Mouse (Mus musculus): ENCODE data around the gene Kit. TPM values are rescaled to one million over a fixed set of nuclear protein-coding genes. Genes with fewer than 3 reads are reported as not detected.

Kit gene
- polyA plus RNA-seq, 1 experiment from 2014 or later, result 11.2 TPM

DNA sequence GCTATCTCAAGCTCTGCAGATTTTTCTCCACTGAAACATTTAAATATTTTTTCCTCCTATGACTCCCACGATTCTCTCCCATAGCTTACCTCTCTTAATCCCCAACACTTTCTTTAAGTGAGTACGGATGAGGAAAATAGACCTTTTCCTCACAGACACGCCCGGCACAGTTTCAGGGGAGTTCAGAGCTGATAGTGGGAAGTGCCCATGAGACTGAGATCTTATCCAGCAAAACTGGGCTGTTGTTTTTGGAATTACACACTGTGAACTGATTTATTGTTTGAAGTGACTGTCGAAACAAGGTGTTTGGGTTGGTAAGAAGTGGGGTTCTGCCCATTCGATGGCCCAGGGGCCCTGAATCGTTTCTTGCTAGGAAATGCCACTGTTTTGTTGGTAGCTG lies 124.4 kb downstream of the Kit start:
- Histone ChIP-seq H3K27ac (ENCODE audit: low read depth, low read length) (no peak overlapping the region), H3K9me3 (replicated peaks; ENCODE audit: control insufficient read depth, low read length) (0 out of 2 replicates have a peak, but pooled peaks cover 6% of the 10 kb centered on the region), H3K9ac (ENCODE audit: low read depth, low read length) (no peak overlapping the region), H3K4me3 (ENCODE audit: low read depth, low read length) (no peak overlapping the region), H3K36me3 (ENCODE audit: control insufficient read depth, insufficient read depth, low read length) (no peaks in the 10 kb centered on the region), H3K4me2 (no peak overlapping the region), H3K4me1 (ENCODE audit: control insufficient read depth, insufficient read depth, low read length) (no peaks in the 10 kb centered on the region), H3K27me3 (ENCODE audit: control insufficient read depth, insufficient read depth, low read length) (no peaks in the 10 kb centered on the region)
- WGBS (ENCODE audit: insufficient replicate concordance), result 65% methylated on average over 7 of the region's 7 CpGs
- no peak for ATAC-seq (replicated peaks; ENCODE audit: insufficient number of reproducible peaks, low FRiP score, low TSS enrichment)

DNA sequence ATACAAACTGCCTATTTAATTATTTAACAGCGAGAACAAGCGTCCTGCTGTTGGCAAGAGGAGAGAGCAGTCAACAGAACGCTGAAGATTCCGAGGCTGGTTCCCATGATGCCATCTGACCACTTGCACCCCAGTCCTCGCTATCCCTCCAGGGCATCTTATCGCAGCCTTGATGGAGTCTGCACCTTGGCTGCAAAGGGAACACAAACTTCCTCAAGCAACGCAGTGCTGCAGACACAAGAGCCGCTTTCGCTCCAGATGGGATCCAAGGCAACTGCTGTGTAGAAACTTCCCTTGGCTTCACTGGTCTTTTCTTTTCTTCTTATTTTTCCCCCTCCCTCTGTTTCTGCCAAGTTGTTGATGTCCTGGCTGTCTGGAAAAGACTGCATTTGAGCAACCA lies 124.8 kb downstream of the Kit start:
- H3K4me3 ChIP-seq (ENCODE audit: low read depth, low read length), result no peak overlapping the region
- no peaks in the 10 kb centered on the region for H3K4me1 ChIP-seq (ENCODE audit: control insufficient read depth, insufficient read depth, low read length)
- no peaks in the 10 kb centered on the region for H3K27me3 ChIP-seq (ENCODE audit: control insufficient read depth, insufficient read depth, low read length)
- no peak overlapping the region for H3K4me2 ChIP-seq
- no peaks in the 10 kb centered on the region for H3K36me3 ChIP-seq (ENCODE audit: control insufficient read depth, insufficient read depth, low read length)
- no peak overlapping the region for H3K9ac ChIP-seq (ENCODE audit: low read depth, low read length)
- H3K27ac ChIP-seq (ENCODE audit: low read depth, low read length), result no peak overlapping the region
- 0 out of 2 replicates have a peak, but pooled peaks cover 6% of the 10 kb centered on the region for H3K9me3 ChIP-seq (replicated peaks; ENCODE audit: control insufficient read depth, low read length)
- no peak for ATAC-seq (replicated peaks; ENCODE audit: insufficient number of reproducible peaks, low FRiP score, low TSS enrichment)
- WGBS (ENCODE audit: insufficient replicate concordance), result 78% methylated on average over 9 of the region's 9 CpGs

DNA sequence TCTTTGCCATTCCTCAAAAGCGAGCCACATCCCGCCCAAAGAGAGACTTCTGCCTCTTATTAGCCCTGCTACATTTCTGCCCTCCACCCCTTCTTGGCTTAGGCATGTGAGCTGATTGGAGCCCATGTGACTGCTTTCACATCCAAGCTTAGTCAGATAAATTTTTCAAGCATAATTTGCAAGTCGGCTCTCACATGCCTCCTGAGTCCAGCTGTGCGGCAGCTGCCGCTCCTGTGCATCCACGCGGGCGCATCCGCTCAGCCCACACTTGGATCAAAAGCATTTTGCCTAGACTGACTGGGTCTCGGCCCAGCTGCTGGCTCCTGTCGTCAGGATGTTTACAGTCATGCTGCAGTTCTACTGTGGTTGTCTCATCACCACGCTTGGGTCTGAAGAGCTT lies 126.9 kb downstream of the Kit start:
- Histone ChIP-seq H3K27me3 (ENCODE audit: control insufficient read depth, insufficient read depth, low read length) (no peaks in the 10 kb centered on the region), H3K9me3 (replicated peaks; ENCODE audit: control insufficient read depth, low read length) (0 out of 2 replicates have a peak, but pooled peaks cover 6% of the 10 kb centered on the region), H3K9ac (ENCODE audit: low read depth, low read length) (no peak overlapping the region), H3K4me1 (ENCODE audit: control insufficient read depth, insufficient read depth, low read length) (no peaks in the 10 kb centered on the region), H3K36me3 (ENCODE audit: control insufficient read depth, insufficient read depth, low read length) (no peaks in the 10 kb centered on the region), H3K4me3 (ENCODE audit: low read depth, low read length) (no peak overlapping the region), H3K27ac (ENCODE audit: low read depth, low read length) (no peak overlapping the region), H3K4me2 (no peak overlapping the region)
- 75% methylated on average over 12 of the region's 12 CpGs for WGBS (ENCODE audit: insufficient replicate concordance)
- no peak for ATAC-seq (replicated peaks; ENCODE audit: insufficient number of reproducible peaks, low FRiP score, low TSS enrichment)

DNA sequence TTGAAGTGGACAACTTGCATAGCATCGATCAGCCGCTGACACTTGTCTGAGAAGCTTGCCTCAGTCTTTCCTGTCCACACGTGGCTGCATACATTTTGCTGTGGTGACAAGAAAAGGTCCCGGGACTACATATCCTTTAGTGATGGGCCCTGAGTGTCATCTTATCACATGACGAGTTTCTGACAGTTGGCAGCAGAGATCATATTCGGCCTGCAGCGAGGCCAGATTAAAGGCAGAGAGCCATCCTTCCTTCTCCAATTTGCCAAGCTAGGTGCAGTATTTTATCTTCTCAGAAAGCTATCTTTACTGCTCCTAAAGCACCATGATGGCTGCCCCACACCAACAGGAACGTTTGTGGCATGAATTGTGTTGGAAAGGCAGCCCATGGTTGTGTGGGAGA lies 127.4 kb downstream of the Kit start:
- no peak for ATAC-seq (replicated peaks; ENCODE audit: insufficient number of reproducible peaks, low FRiP score, low TSS enrichment)
- Histone ChIP-seq H3K4me3 (ENCODE audit: low read depth, low read length) (no peak overlapping the region), H3K9ac (ENCODE audit: low read depth, low read length) (no peak overlapping the region), H3K27me3 (ENCODE audit: control insufficient read depth, insufficient read depth, low read length) (no peaks in the 10 kb centered on the region), H3K9me3 (replicated peaks; ENCODE audit: control insufficient read depth, low read length) (0 out of 2 replicates have a peak, but pooled peaks cover 6% of the 10 kb centered on the region), H3K27ac (ENCODE audit: low read depth, low read length) (no peak overlapping the region), H3K4me1 (ENCODE audit: control insufficient read depth, insufficient read depth, low read length) (no peaks in the 10 kb centered on the region), H3K4me2 (no peak overlapping the region), H3K36me3 (ENCODE audit: control insufficient read depth, insufficient read depth, low read length) (no peaks in the 10 kb centered on the region)
- 82% methylated on average over 8 of the region's 8 CpGs for WGBS (ENCODE audit: insufficient replicate concordance)

DNA sequence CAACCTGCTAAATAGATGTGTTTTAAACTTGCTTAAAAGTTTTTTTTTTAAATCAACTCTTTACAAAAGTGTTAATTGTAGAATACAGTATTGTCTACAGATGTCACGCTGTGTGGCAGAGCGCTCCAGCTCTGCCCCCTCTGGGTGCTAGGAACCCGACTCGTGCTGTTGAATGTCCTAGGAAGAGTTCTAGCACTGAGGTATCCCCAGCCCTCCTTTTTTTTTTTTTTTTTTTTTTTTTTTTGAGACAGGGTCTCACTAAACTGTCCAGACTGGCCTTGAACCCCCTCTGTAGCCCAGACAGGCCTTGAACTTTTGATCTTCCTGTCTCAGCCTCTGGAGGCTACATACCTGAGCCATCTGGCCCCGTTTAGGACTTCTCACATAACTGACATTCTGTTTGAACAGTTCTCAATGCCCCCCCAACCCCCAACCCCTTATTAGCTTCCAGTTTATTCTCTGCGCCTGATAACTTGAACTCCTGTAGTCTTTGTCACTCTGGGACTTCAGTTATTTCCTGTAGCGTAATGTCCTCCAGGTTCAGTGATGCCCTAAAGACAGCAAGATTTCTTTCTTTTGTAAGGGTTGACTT lies 130.0 kb downstream of the Kit start:
- Histone ChIP-seq H3K27me3 (ENCODE audit: control insufficient read depth, insufficient read depth, low read length) (no peaks in the 10 kb centered on the region), H3K9me3 (replicated peaks; ENCODE audit: control insufficient read depth, low read length) (0 out of 2 replicates have a peak, but pooled peaks cover 6% of the 10 kb centered on the region), H3K4me2 (no peak overlapping the region), H3K9ac (ENCODE audit: low read depth, low read length) (no peak overlapping the region), H3K36me3 (ENCODE audit: control insufficient read depth, insufficient read depth, low read length) (no peaks in the 10 kb centered on the region), H3K4me3 (ENCODE audit: low read depth, low read length) (no peak overlapping the region), H3K27ac (ENCODE audit: low read depth, low read length) (no peak overlapping the region), H3K4me1 (ENCODE audit: control insufficient read depth, insufficient read depth, low read length) (no peaks in the 10 kb centered on the region)
- 82% methylated on average over 7 of the region's 7 CpGs for WGBS (ENCODE audit: insufficient replicate concordance)
- no peak for ATAC-seq (replicated peaks; ENCODE audit: insufficient number of reproducible peaks, low FRiP score, low TSS enrichment)

DNA sequence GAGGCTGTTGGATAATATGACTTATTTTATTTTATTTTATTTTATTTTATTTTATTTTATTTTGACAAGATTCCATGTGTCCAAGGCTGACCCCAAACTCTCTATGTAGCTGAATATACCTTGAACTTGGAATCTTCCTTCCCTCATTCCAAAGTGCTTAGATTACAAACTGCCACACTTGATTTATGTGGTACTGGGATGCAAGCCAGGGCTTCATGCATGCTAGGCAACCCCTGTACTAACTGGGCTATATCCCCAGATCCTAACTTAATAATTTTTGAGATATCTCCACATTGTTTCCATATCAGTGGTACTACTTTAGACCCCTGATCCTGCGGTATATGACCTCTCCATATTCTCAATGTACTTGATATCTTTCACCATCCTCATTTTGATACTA lies 130.7 kb downstream of the Kit start:
- no peaks in the 10 kb centered on the region for H3K4me1 ChIP-seq (ENCODE audit: control insufficient read depth, insufficient read depth, low read length)
- 0 out of 2 replicates have a peak, but pooled peaks cover 6% of the 10 kb centered on the region for H3K9me3 ChIP-seq (replicated peaks; ENCODE audit: control insufficient read depth, low read length)
- H3K4me3 ChIP-seq (ENCODE audit: low read depth, low read length), result no peak overlapping the region
- H3K36me3 ChIP-seq (ENCODE audit: control insufficient read depth, insufficient read depth, low read length), result no peaks in the 10 kb centered on the region
- WGBS (ENCODE audit: insufficient replicate concordance), result 76% methylated on average over 1 of the region's 1 CpGs
- ATAC-seq (replicated peaks; ENCODE audit: insufficient number of reproducible peaks, low FRiP score, low TSS enrichment), result no peak
- H3K27me3 ChIP-seq (ENCODE audit: control insufficient read depth, insufficient read depth, low read length), result no peaks in the 10 kb centered on the region
- no peak overlapping the region for H3K4me2 ChIP-seq
- H3K27ac ChIP-seq (ENCODE audit: low read depth, low read length), result no peak overlapping the region
- no peak overlapping the region for H3K9ac ChIP-seq (ENCODE audit: low read depth, low read length)

Data from heart, embryonic 11.5 days (tissue).